Mouse (Mus musculus): ENCODE measurements around the gene Lancl1.

Lancl1 gene

GRCm38 (mm10) chr1:67017101-67017870, 21.4 kb downstream of the Lancl1 start:
- DNase-seq (ENCODE audit: extremely low read depth, low read depth) = no peak

- DNase-seq (ENCODE audit: extremely low read depth, low read depth) = no peak
These were observed 24.5 kb downstream of the Lancl1 start for GRCm38 (mm10) chr1:67014205-67014604.

- DNase-seq (ENCODE audit: extremely low read depth, low read depth) = no peak
These were observed 28.2 kb downstream of the Lancl1 start for GRCm38 (mm10) chr1:67010520-67010919.

- DNase-seq (ENCODE audit: extremely low read depth, low read depth) = peak; percentile 33
These were observed 35.0 kb downstream of the Lancl1 start for GRCm38 (mm10) chr1:67003699-67004098.

- DNase-seq (ENCODE audit: extremely low read depth, low read depth) = no peak
These were observed 36.4 kb downstream of the Lancl1 start for GRCm38 (mm10) chr1:67002226-67002625.

GRCm38 (mm10) chr1:67001367-67001766, 37.3 kb downstream of the Lancl1 start:
- peak; percentile 26 for DNase-seq (ENCODE audit: extremely low read depth, low read depth)

- no peak for DNase-seq (ENCODE audit: extremely low read depth, low read depth)
These were observed 38.2 kb downstream of the Lancl1 start for GRCm38 (mm10) chr1:67000484-67000883.

- no peak for DNase-seq (ENCODE audit: extremely low read depth, low read depth)
These were observed 40.1 kb downstream of the Lancl1 start for GRCm38 (mm10) chr1:66998601-66999000.

- no peak for DNase-seq (ENCODE audit: extremely low read depth, low read depth)
These were observed 40.5 kb downstream of the Lancl1 start for GRCm38 (mm10) chr1:66998188-66998587.

- DNase-seq (ENCODE audit: extremely low read depth, low read depth) = no peak
These were observed 41.9 kb downstream of the Lancl1 start for GRCm38 (mm10) chr1:66996819-66997218.

- DNase-seq (ENCODE audit: extremely low read depth, low read depth) = no peak
These were observed 45.9 kb downstream of the Lancl1 start for GRCm38 (mm10) chr1:66992764-66993163.

GRCm38 (mm10) chr1:66987558-66988190, 51.0 kb downstream of the Lancl1 start:
- DNase-seq (ENCODE audit: extremely low read depth, low read depth) = no peak

GRCm38 (mm10) chr1:66985906-66986305, 52.8 kb downstream of the Lancl1 start:
- no peak for DNase-seq (ENCODE audit: extremely low read depth, low read depth)

- no peak for DNase-seq (ENCODE audit: extremely low read depth, low read depth)
These were observed 53.5 kb downstream of the Lancl1 start for GRCm38 (mm10) chr1:66985129-66985698.

- DNase-seq (ENCODE audit: extremely low read depth, low read depth) = no peak
These were observed 58.5 kb downstream of the Lancl1 start for GRCm38 (mm10) chr1:66980129-66980528.

- no peak for DNase-seq (ENCODE audit: extremely low read depth, low read depth)
These were observed 63.2 kb downstream of the Lancl1 start for GRCm38 (mm10) chr1:66975456-66975855.

- no peak for DNase-seq (ENCODE audit: extremely low read depth, low read depth)
These were observed 73.8 kb downstream of the Lancl1 start for GRCm38 (mm10) chr1:66964857-66965256.

- no peak for DNase-seq (ENCODE audit: extremely low read depth, low read depth)
These were observed 78.0 kb downstream of the Lancl1 start for GRCm38 (mm10) chr1:66960536-66961243.

GRCm38 (mm10) chr1:66957361-66957760, 81.3 kb downstream of the Lancl1 start:
- DNase-seq (ENCODE audit: extremely low read depth, low read depth) = no peak

GRCm38 (mm10) chr1:66951086-66951485, 87.6 kb downstream of the Lancl1 start:
- DNase-seq (ENCODE audit: extremely low read depth, low read depth) = no peak

All from MEL-GATA-1-ER (cell line).